Mouse (Mus musculus) liver, embryonic 14.5 days (tissue): ENCODE results near the gene Pbx1. TPM values are rescaled to one million over a fixed set of nuclear protein-coding genes. Genes with fewer than 3 reads are reported as not detected.

Experiments used
- ATAC-seq: fragments of 200-750 bp; cut with Nextera tagmentation; 2 replicates; pipeline ENCODE4 v1.8.0; 2017; ENCODE audit warnings: moderate number of reproducible peaks, mild to moderate bottlenecking, moderate library complexity; ENCODE audit not compliant: insufficient read depth
- DNase-seq, 3 experiments: peaks; one replicate each; pipeline ENCODE4 v3.0.0-alpha.2; 2012 to 2013; ENCODE audit warnings: low read depth in 3 of 3, low spot score in 3 of 3
- H3K27ac ChIP-seq: fragments of 300-500 bp; sonication (generic); 2 replicates; pipeline ENCODE4 v1.5.1; 2014; ENCODE audit warnings: moderate library complexity, mild to moderate bottlenecking, control low read depth, inconsistent platforms
- H3K27me3 ChIP-seq: fragments of 300-500 bp; sonication (generic); 2 replicates; pipeline ENCODE4 v1.6.1; 2014; ENCODE audit warnings: mild to moderate bottlenecking, low read length, moderate library complexity; ENCODE audit not compliant: control insufficient read depth, insufficient read depth
- H3K36me3 ChIP-seq: fragments of 300-500 bp; sonication (generic); replicated peaks from 2 replicates; pipeline ENCODE4 v1.6.1; 2014; ENCODE audit warnings: low read depth; ENCODE audit not compliant: control insufficient read depth, insufficient read depth
- H3K4me1 ChIP-seq, 2 experiments: fragments of 200-500 bp in 1 of 2; fragments of 300-500 bp in 1 of 2; sonication (generic) in 1 of 2; replicated peaks; 2 replicates each; pipeline ENCODE4 v1.6.1; 2012 to 2014; ENCODE audit warnings: antibody characterized with exemption in 1 of 2, inconsistent platforms in 1 of 2, low read length in 1 of 2; ENCODE audit not compliant: control insufficient read depth in 2 of 2, insufficient read depth in 2 of 2
- H3K4me2 ChIP-seq: fragments of 300-500 bp; sonication (generic); 2 replicates; pipeline ENCODE4 v1.6.1; 2014; ENCODE audit warnings: low read depth, mild to moderate bottlenecking, control low read depth, moderate library complexity
- H3K4me3 ChIP-seq, 2 experiments: fragments of 200-500 bp in 1 of 2; fragments of 300-500 bp in 1 of 2; sonication (generic) in 1 of 2; 2 replicates each; pipeline ENCODE4 v1.5.1; 2012 to 2014; ENCODE audit warnings: low read depth in 2 of 2, low read length in 2 of 2, mild to moderate bottlenecking in 2 of 2, control low read depth in 1 of 2, inconsistent platforms in 1 of 2, moderate library complexity in 1 of 2; ENCODE audit not compliant: insufficient read depth in 1 of 2
- H3K9ac ChIP-seq: fragments of 300-500 bp; sonication (generic); replicated peaks from 2 replicates; pipeline ENCODE4 v1.6.1; 2014; ENCODE audit warnings: mild to moderate bottlenecking, control low read depth, moderate library complexity
- H3K9me3 ChIP-seq: fragments of 300-500 bp; sonication (generic); 2 replicates; pipeline ENCODE4 v1.6.1; 2016; ENCODE audit warnings: low read length, mixed read lengths; ENCODE audit not compliant: control insufficient read depth
- CTCF ChIP-seq: IDR thresholded peaks from 2 replicates; pipeline ENCODE4 v1.5.1; 2016; ENCODE audit warnings: antibody characterized with exemption, low read depth, control low read depth
- EP300 ChIP-seq: IDR thresholded peaks from 2 replicates; pipeline ENCODE4 v1.6.1; 2016; ENCODE audit warnings: antibody characterized with exemption, low read depth
- WGBS: fragments of 180-500 bp; shearing (Covaris S2); extraction: QIAGEN DNeasy Blood & Tissue Kit; methylation state at CpG from one replicate; pipeline ENCODE4 v1.1.7; 2014; ENCODE audit not compliant: insufficient replicate concordance; 5-methylcytosine and 5-hydroxymethylcytosine counted together
- polyA plus RNA-seq, 2 experiments: library from polyadenylated mRNA; depleted of rRNA in 1 of 2; stranded (reverse) in 1 of 2; unstranded in 1 of 2; fragments of >200 nt; fragmentation: Nextera tagmentation in 1 of 2; extraction: Ambion mirVana in 1 of 2; gene quantifications; 2 replicates each; pipeline versions ENCODE4 v1.2.1 to v1.2.3; 2012 to 2014

Gene Pbx1
- polyA plus RNA-seq, 2 experiments: 1.7 to 2.7 TPM

DNA sequence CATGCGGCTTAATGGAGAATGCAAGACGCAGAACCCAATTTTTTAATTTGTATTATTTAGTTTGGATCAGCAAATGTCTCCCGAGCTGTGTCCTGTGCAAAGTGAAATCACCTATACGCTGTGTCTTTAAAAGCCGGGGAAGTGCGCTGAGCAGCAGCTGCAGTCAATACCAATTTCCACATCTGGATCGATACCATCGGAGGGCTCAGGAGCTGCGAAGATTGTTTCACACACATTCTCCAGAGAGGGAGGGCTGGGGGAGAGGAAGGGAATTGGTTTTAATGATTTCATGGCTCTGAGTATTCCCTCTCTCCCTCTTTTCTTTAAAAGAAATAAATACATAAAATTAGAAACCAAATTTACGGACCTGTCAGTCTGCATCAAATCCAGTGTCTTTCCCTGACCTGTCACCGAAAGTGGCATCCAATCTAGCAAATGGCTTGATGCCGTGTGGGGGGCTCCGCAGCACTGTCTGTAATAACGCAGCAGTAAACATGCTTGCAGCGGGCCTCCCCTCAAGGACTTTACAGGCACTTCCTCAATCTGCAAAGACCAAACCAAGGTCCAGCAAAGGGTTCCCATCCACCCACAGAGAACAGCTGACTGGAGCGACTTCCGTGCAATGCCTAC is 43.6 kb upstream of the Pbx1 start:
- DNase-seq (no peak), ATAC-seq (no peak)
- Histone ChIP-seq H3K36me3 (no peaks in the 10 kb centered on the region), H3K4me1 (0 out of 4 replicates have a peak, but pooled peaks cover 0 to 2% of the 10 kb centered on the region in 2 experiments), H3K4me2 (no peak overlapping the region), H3K9ac (no peak overlapping the region), H3K27ac (no peak overlapping the region), H3K4me3 (no peak overlapping the region), H3K9me3 (no peaks in the 10 kb centered on the region), H3K27me3 (no peaks in the 10 kb centered on the region)
- TF ChIP-seq CTCF (no peak), EP300 (no peak)
- 73% methylated on average over 17 of the region's 17 CpGs for WGBS

DNA sequence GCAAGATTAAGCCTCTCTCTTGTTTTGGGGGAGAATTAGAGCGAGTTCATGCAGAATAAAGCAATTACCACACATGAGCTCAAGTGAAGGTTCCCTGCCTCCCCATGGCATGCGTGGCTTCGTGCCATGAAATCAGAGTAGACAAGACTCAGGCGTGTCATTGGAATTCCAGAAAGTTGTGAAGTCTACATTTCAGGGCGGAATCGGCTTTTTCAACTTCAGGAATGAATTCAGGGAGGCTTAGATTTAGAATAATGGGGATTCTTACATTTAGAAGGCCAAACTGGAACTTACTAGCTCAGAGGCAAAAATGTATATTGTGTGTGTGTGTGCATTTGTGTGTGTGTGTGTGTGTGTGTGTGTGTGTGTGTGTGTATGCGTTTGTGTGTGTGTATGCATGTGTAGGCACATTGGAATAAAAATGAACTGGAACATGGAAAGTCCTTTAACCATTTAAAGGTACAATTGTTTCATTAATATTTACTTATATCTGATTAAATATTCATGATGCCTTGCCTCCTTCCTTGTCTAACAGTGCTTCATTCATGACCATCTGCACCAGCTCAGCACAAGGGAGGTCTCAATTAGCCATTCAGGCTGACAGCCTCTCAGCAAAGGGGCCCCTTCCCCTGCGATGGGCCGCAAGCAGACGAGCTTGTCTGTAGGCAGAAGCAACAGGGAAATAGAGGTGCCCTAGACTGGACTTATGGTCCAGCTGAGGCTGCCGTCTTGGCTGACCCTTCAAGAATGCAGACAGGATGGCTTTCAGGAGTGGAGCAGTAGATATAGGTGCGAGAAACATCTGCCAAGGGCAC is 41.4 kb upstream of the Pbx1 start:
- 65% methylated on average over 12 of the region's 12 CpGs for WGBS
- ATAC-seq: no peak
- Histone ChIP-seq H3K4me2 (no peak overlapping the region), H3K27ac (no peak overlapping the region), H3K36me3 (no peaks in the 10 kb centered on the region), H3K27me3 (no peaks in the 10 kb centered on the region), H3K9me3 (no peaks in the 10 kb centered on the region), H3K9ac (no peak overlapping the region), H3K4me1 (0 out of 4 replicates have a peak, but pooled peaks cover 0 to 2% of the 10 kb centered on the region in 2 experiments), H3K4me3 (no peak overlapping the region)
- no peak for DNase-seq
- TF ChIP-seq EP300 (no peak), CTCF (no peak)

DNA sequence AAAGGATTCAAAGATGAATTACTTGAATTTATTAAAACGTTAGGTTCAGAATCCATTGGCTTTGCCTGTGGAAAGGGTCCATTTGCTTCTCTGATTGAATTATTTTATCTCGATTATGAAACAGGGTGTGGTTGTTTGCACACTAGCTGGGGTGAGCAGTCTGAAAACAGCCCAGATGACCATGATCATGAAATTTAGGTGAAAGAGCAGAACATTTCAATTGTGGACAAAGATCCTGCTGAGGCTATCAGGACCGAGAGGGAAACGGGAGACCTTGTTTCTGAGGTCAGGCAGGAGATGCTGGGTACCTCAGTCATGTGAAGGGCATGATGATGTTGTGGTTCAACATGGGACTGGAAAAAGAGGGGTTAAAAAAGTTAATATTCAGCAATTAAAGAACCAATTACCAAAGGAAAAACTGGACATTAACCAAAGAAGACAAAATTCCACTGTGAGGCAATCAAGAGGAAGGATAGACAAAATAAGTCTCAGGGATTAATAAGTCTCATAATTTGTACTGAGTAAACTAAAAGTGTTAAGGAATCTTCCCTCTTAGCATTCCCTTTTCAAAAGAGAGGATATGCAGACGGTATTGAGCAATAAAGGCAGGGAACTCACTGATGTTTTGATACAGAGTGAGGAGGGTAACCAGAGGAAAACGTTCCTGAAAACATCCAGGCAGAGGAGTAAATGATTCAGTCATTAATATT is 40.6 kb upstream of the Pbx1 start:
- WGBS: 45% methylated on average over 6 of the region's 6 CpGs
- 0 out of 4 replicates have a peak, but pooled peaks cover 0 to 2% of the 10 kb centered on the region in 2 experiments for H3K4me1 ChIP-seq

DNA sequence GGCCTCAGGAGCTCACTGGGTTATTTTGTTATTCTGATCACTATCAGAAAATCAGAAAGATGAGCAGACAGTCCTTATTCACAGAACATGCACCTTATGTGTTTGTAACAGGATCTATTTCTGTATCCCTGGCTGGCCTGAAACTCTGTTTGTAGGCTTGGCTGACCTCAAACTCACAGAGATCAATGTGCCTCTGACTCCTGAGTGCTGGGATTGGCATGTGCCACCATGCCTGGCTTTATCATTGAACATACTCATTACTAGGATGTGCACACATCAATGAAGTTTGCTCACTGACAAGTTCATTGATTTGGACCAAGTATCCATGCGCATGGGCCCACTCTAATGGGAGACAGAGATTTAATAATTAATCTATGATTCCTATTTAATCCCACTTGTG is 27.4 kb upstream of the Pbx1 start:
- Histone ChIP-seq H3K27ac (no peak overlapping the region), H3K4me1 (no peaks in the 10 kb centered on the region), H3K36me3 (no peaks in the 10 kb centered on the region), H3K9ac (no peak overlapping the region), H3K4me3 (no peak overlapping the region), H3K9me3 (no peaks in the 10 kb centered on the region), H3K27me3 (no peaks in the 10 kb centered on the region), H3K4me2 (no peak overlapping the region)
- DNase-seq (no peak), ATAC-seq (no peak)
- TF ChIP-seq CTCF: no peak
- TF ChIP-seq EP300: no peak
- WGBS: 67% methylated on average over 1 of the region's 1 CpGs

More for the DNA sequence above, 40.6 kb upstream of the Pbx1 start:
- TF ChIP-seq EP300: no peak
- TF ChIP-seq CTCF: no peak
- DNase-seq: no peak
- Histone ChIP-seq H3K36me3 (no peaks in the 10 kb centered on the region), H3K9ac (no peak overlapping the region), H3K27me3 (no peaks in the 10 kb centered on the region), H3K27ac (no peak overlapping the region), H3K9me3 (no peaks in the 10 kb centered on the region), H3K4me3 (no peak overlapping the region), H3K4me2 (no peak overlapping the region)
- no peak for ATAC-seq
